Mouse (Mus musculus) forebrain, embryonic 10.5 days (tissue): ENCODE results near the gene Wnt11. TPM values are rescaled to one million over a fixed set of nuclear protein-coding genes. Genes with fewer than 3 reads are reported as not detected.

Experiments used
- DNase-seq: peaks from one replicate; pipeline ENCODE4 v3.0.0-alpha.2; 2017; ENCODE audit warnings: low spot score; ENCODE audit errors: extremely low spot score
- H3K27ac ChIP-seq: fragments of 300-500 bp; sonication (generic); 2 replicates; pipeline ENCODE4 v1.5.1; 2016; ENCODE audit warnings: mild to moderate bottlenecking
- H3K27me3 ChIP-seq: fragments of 300-500 bp; sonication (generic); 2 replicates; pipeline ENCODE4 v1.6.1; 2016; ENCODE audit warnings: mild to moderate bottlenecking; ENCODE audit not compliant: poor library complexity, severe bottlenecking
- H3K36me3 ChIP-seq: fragments of 300-500 bp; sonication (generic); replicated peaks from 2 replicates; pipeline ENCODE4 v1.6.1; 2016; ENCODE audit warnings: mild to moderate bottlenecking, moderate library complexity
- H3K4me1 ChIP-seq: fragments of 300-500 bp; sonication (generic); 2 replicates; pipeline ENCODE4 v1.6.1; 2016
- H3K4me3 ChIP-seq: fragments of 300-500 bp; sonication (generic); 2 replicates; pipeline ENCODE4 v1.5.1; 2016; ENCODE audit warnings: mild to moderate bottlenecking, moderate library complexity
- H3K9me3 ChIP-seq: fragments of 300-500 bp; sonication (generic); 2 replicates; pipeline ENCODE4 v1.6.1; 2016; ENCODE audit warnings: mild to moderate bottlenecking, moderate library complexity
- WGBS: fragments of 180-500 bp; shearing (Covaris S2); methylation state at CpG from one replicate; pipeline ENCODE4 v1.1.7; 2016; 5-methylcytosine and 5-hydroxymethylcytosine counted together
- polyA plus RNA-seq: library from polyadenylated mRNA; unstranded; fragments of >200 nt; fragmentation: Nextera tagmentation; extraction: Ambion mirVana; gene quantifications from 2 replicates; pipeline ENCODE4 v1.2.1, GENCODE M21; 2016

Gene Wnt11
- polyA plus RNA-seq, 1 experiment from 2014 or later: 0.17 TPM

DNA sequence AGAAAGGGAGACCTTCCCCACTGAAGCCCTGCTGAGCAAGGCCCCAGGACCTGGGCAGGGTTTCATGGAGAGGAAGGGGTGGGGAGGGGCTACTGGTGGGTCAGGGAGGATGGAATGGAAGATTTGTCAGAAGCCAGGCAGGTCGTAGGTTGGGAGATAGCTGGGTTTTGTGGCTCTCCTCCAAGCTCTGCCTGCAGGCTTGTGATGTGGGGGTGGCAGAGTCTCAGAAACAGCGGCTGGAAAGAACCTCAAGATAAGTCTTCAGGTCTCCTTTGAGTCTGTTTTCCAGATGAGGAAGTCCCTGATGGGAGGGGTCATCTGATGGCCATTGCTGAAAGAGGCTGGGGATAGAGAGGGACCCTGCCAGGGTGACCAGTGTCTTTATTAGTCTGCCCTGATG is 20.5 kb downstream of the Wnt11 start:
- H3K4me3 ChIP-seq: no peak overlapping the region
- H3K9me3 ChIP-seq: no peaks in the 10 kb centered on the region
- DNase-seq: no peak
- WGBS: 72% methylated on average over 2 of the region's 2 CpGs
- 0 out of 2 replicates have a peak, but pooled peaks cover 6% of the 10 kb centered on the region for H3K27me3 ChIP-seq
- no peaks in the 10 kb centered on the region for H3K36me3 ChIP-seq
- H3K4me1 ChIP-seq: peaks cover 27% of the 10 kb centered on the region
- H3K27ac ChIP-seq: no peak overlapping the region

DNA sequence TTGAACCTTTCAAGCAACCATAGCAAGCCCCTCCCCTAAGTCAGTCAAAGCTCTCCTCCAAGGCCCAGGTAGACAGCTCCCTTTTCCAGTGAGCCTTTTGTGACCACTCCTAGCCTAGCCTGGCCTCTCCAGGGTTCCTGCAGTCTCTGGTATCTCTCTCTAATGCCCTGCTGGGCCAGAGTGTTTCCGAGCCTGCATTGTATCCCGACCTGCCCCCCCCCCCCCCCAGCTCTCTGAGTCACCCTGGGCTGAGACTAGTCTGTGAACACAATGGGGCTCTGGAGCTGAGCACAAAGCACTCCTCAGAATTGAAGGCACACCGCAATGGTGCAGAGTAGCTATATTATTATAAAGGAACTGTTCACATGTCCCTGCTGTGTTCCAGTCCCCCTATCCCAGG is 21.2 kb downstream of the Wnt11 start:
- no peak for DNase-seq
- peak overlapping the region; percentile 22; the same call in 1 of the 2 replicates for H3K27ac ChIP-seq
- H3K36me3 ChIP-seq: no peaks in the 10 kb centered on the region
- H3K27me3 ChIP-seq: no peaks in the 10 kb centered on the region
- H3K4me3 ChIP-seq: no peak overlapping the region
- H3K4me1 ChIP-seq: peaks cover 27% of the 10 kb centered on the region
- 26% methylated on average over 3 of the region's 3 CpGs for WGBS
- H3K9me3 ChIP-seq: no peaks in the 10 kb centered on the region

DNA sequence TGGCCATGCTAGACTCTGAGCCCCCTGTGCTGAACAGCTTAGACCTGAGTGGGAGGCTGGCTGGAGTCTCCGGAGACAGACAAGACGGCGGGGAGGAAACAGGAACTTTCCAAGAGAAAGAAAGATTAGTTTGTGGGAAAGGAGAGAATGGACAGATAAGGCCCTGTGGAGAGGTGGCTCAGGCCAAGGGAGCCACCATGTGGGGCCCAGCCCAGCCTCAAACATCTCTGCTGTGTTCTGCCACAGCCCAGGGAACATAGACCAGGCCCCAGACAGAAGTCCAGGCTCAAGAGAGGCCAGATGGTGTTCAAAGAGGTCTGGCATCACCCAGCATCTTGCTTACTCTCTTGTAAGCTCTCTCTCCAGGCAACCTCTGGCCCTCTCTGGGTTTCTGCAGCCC is 22.2 kb downstream of the Wnt11 start:
- Histone ChIP-seq H3K36me3 (no peaks in the 10 kb centered on the region), H3K9me3 (no peaks in the 10 kb centered on the region), H3K27ac (0 out of 2 replicates have a peak overlapping the region, but pooled peaks have one; percentile 8), H3K4me3 (no peak overlapping the region), H3K27me3 (no peaks in the 10 kb centered on the region), H3K4me1 (peaks cover 21% of the 10 kb centered on the region)
- DNase-seq: no peak
- 74% methylated on average over 3 of the region's 3 CpGs for WGBS

DNA sequence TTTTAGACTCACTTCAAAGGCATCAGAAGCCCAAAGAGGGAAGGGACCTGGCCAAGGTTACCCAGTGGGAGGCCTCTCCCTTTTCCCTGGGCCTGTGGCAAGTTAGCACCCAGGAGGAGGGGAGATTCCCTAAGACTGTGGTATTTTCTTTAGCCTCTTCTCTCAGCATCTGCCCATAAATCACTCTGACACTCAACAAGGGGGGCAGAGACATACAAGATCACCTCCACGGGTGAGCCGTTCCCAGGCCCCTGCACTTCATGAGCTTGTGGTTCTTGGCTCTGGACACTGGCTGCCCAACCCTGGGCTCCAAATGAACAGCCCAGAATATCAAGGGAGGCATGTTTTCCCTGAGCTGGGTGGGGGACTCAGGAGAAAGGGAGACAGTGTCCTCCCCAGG is 26.1 kb downstream of the Wnt11 start:
- Histone ChIP-seq H3K4me3 (no peak overlapping the region), H3K36me3 (no peaks in the 10 kb centered on the region), H3K9me3 (no peaks in the 10 kb centered on the region), H3K4me1 (peaks cover 18% of the 10 kb centered on the region), H3K27me3 (0 out of 2 replicates have a peak, but pooled peaks cover 8% of the 10 kb centered on the region), H3K27ac (no peak overlapping the region)
- no peak for DNase-seq
- 84% methylated on average over 2 of the region's 2 CpGs for WGBS

DNA sequence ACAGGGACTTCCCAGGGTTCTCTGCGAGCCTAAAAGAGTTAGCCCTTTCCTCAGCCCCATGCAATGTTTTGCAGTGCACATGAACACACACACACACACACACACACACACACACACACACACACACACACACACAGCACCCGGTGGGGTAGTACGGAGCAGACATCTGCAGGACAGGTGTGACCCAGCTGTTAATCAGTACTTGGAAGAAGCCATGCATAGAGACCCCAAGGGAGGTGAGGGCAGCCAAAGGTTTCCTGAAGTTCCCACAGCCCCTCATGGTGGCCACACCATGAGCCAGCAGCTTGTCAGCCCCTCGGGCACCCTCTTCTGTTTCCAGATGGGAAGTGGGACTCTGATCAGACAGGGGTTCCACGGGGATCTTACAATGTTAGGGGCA is 28.1 kb downstream of the Wnt11 start:
- Histone ChIP-seq H3K9me3 (no peaks in the 10 kb centered on the region), H3K27me3 (peaks cover 20% of the 10 kb centered on the region), H3K27ac (0 out of 2 replicates have a peak overlapping the region, but pooled peaks have one; percentile 11), H3K36me3 (no peaks in the 10 kb centered on the region), H3K4me1 (peaks cover 20% of the 10 kb centered on the region), H3K4me3 (no peak overlapping the region)
- 79% methylated on average over 5 of the region's 5 CpGs for WGBS
- DNase-seq: no peak

DNA sequence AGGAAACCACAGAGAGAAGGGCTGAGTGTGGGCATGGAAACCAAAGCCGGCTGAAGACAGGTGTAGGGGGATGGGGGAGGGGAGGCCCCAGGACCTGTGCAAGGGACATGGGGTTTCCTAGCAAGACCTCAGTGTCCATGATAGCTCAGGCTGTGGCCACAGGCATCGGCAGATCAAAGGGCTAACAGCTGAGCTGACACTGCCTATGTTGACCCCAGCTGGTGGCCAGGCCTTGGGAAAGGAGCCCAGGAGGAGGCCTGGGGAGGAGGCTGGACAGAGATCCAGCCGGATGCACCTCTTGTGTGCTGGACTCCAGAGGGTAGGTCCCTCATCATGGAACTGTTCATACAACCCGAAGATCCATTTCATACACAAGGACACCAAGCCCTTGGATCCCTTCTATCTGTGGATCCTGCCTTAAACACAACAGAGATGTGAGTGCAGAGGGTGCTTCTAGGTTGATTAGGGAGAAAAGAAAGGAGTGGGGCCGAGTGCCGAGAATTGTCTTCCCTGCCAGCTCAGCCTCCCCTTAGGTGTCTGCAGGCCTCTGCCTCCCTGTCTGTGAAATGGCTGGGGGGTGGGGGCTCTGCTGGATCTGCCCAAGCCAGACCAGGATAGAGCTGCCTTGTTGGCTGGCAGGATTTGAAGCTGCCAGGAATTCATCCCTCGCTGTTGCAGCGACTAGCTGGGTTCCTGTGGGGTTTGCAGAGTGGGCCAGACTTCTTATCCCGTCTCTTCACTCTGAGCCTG is 29.2 kb downstream of the Wnt11 start:
- DNase-seq: no peak
- Histone ChIP-seq H3K9me3 (no peaks in the 10 kb centered on the region), H3K4me1 (peaks cover 29% of the 10 kb centered on the region), H3K4me3 (no peak overlapping the region), H3K27ac (peak overlapping the region; percentile 11; the same call in 1 of the 2 replicates), H3K36me3 (no peaks in the 10 kb centered on the region), H3K27me3 (peaks cover 31% of the 10 kb centered on the region)
- 44% methylated on average over 9 of the region's 9 CpGs for WGBS

DNA sequence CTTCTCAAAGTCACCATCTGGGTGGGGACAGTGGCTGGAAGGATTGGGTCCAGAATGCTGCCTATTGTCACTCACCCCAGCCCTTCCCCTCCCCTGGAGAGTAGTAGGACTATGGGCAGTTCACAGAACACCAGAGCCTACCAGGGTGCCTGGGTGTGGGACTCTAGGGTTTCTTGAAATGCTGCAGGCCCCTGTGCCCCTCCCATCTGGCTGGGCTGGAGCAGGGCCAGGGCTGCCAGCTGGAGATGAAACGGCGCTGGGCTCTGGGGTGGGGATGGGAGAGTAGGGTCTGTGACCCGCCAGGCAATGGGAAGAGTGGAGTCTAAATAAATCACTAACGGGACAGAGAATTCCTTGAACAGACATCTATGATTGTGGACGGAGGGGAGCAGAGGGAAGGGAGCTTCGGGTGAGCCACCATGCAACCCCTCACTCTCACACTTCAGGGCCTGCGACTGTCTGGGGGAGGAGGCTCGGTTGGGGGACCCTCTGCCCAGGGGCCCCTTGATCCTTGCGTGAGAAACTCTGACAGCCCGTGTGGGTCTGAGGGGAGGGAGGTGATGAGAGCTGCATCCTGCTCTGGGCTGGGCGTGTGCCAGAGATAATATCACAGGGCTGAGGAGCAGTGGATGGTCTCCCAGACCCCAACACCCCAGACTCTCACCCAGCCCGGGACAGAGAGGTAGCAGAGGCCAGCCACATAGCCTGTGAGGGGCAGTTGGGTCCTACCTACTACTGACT is 32.3 kb downstream of the Wnt11 start:
- Histone ChIP-seq H3K4me1 (peaks cover 48% of the 10 kb centered on the region), H3K4me3 (no peak overlapping the region), H3K9me3 (no peaks in the 10 kb centered on the region), H3K27me3 (peaks cover 60% of the 10 kb centered on the region), H3K36me3 (no peaks in the 10 kb centered on the region), H3K27ac (no peak overlapping the region)
- no peak for DNase-seq
- 53% methylated on average over 12 of the region's 12 CpGs for WGBS

DNA sequence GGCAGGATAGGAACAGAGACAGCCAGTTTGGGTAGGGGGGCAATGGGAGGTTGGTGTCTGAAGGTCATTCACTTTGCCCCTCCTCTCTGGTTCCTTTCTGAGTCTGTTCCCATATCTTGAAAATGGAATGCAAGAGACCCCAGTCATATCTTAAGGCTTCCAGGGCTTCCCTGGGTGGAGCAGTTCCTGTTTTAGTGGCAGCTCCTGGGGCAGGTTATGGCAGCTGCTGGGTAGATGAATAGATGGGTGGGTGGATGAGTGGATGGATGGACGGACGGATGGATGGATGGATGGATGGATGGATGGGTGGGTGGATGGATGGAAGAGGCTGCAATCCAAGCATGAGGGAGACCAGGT is 32.9 kb downstream of the Wnt11 start:
- no peak for DNase-seq
- H3K4me3 ChIP-seq: no peak overlapping the region
- 85% methylated on average over 2 of the region's 2 CpGs for WGBS
- H3K9me3 ChIP-seq: no peaks in the 10 kb centered on the region
- no peaks in the 10 kb centered on the region for H3K36me3 ChIP-seq
- peaks cover 66% of the 10 kb centered on the region for H3K27me3 ChIP-seq
- peaks cover 48% of the 10 kb centered on the region for H3K4me1 ChIP-seq
- no peak overlapping the region for H3K27ac ChIP-seq

DNA sequence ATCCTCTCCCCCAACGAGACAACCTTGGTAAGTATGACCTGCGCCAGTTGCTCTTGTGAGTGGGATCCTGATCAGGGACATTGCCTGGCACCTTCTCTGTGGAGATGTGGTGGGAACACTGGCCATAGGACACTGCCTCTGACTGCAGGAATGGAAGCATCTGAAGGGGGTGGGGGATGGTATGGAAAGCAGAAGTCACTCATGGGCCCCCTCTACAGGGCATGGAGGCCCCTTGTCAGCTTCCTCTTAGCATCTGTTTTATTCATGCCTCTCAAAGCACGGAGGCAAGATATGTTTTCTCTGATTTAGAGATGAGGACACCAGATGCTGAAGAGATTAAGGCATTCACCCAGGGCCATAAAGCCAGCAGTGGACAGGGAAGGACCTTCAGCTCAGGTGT is 34.2 kb downstream of the Wnt11 start:
- no peak for DNase-seq
- H3K9me3 ChIP-seq: no peaks in the 10 kb centered on the region
- peaks cover 69% of the 10 kb centered on the region for H3K27me3 ChIP-seq
- WGBS: 56% methylated on average over 3 of the region's 3 CpGs
- H3K4me1 ChIP-seq: peaks cover 43% of the 10 kb centered on the region
- H3K4me3 ChIP-seq: no peak overlapping the region
- H3K36me3 ChIP-seq: no peaks in the 10 kb centered on the region
- peak overlapping the region; percentile 21; the same call in 1 of the 2 replicates for H3K27ac ChIP-seq

DNA sequence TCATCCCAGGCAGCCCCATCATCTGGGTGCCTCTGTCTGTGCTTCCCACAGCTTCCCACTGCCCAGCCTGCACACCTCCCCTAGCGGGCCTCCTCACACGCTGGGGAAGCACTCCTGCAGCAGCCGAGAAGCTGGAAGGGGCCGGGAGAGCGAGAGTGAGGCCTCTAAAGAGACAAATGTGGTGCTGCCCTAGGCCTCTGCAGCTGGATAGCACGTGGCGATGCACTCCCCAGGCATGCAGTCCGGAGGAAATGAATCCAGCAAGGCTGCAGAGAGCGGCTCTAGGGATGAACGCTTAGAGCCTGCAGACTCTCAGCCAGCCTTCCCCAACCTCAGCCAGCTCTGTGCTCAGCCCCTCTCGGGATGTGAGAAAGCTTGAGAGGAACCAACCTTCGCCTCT is 35.9 kb downstream of the Wnt11 start:
- Histone ChIP-seq H3K4me3 (no peak overlapping the region), H3K27ac (peak overlapping the region; percentile 64), H3K4me1 (peaks cover 45% of the 10 kb centered on the region), H3K36me3 (no peaks in the 10 kb centered on the region), H3K27me3 (peaks cover 79% of the 10 kb centered on the region), H3K9me3 (no peaks in the 10 kb centered on the region)
- WGBS: 28% methylated on average over 12 of the region's 12 CpGs
- peak; percentile 33 for DNase-seq

DNA sequence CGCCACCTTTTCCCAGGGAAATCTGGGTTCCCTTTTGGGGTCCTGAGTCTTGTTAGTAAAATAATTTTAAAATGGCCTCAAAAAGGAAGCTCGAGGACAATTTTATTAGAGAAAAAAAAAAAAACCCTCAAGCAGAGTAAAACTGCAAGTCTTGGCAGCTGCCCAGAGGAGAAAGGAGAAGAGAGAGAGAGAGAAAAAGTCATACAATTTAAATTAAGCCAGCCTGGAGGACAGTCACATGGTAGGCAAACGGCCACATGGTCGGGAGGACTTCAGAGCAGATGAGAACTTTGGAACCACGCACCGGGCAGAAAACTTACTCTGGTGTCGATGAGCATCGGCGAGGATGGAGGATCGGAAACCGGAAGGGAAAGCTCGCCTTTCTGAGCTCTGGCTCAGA is 37.0 kb downstream of the Wnt11 start:
- H3K4me1 ChIP-seq: peaks cover 56% of the 10 kb centered on the region

DNA sequence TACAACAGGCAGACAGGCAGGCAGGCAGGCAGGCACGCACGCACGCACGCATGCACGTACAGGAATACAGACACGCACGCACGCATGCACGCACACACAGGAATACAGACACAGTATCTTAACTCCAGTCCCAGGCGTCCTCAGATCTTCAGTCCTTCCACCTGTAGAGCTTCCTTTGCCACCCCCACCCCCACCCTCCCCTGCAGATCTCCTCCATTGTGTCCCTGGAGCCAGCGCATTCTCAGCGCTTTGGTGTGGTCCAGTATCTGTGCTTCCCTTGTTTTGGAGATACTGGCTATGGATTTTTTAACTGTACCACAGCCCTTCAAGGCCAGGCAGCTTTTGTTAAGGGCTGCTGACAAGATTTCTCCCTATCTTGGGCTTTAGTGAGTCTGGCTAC is 38.4 kb downstream of the Wnt11 start:
- 76% methylated on average over 12 of the region's 12 CpGs for WGBS
- Histone ChIP-seq H3K4me1 (peaks cover 56% of the 10 kb centered on the region), H3K36me3 (no peaks in the 10 kb centered on the region), H3K27ac (no peak overlapping the region), H3K9me3 (no peaks in the 10 kb centered on the region), H3K4me3 (no peak overlapping the region), H3K27me3 (peaks cover 76% of the 10 kb centered on the region)
- no peak for DNase-seq

More for the DNA sequence above, 37.0 kb downstream of the Wnt11 start:
- Histone ChIP-seq H3K36me3 (no peaks in the 10 kb centered on the region), H3K4me3 (no peak overlapping the region), H3K27ac (no peak overlapping the region), H3K27me3 (peaks cover 83% of the 10 kb centered on the region), H3K9me3 (no peaks in the 10 kb centered on the region)
- no peak for DNase-seq
- 87% methylated on average over 12 of the region's 12 CpGs for WGBS

DNA sequence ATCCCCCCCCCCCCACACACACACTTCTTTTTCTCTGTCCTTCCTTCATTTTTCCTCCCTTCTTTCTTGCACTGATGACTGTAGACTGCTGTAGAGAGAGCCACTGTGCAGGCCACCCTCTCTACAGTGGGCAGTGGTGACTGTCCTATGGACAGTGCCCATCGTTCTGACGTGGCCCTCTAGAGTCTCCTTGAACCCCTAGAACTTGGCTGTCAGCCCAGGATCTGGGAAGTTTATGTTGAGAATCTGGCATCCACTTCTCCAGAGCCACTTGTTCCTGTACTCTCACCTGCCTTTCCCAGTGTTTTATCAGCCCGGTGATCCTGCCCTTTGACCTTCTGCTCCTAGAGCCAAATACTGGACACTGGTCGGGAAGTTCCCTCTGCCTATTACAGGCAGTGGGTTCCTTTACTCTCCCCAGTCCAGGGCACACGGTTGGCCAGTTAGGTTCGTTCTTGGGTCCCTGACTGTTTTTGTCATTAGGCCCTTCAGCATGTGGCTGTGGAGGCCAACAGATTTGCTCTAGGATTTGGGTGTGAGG is 39.6 kb downstream of the Wnt11 start:
- Histone ChIP-seq H3K27me3 (peaks cover 65% of the 10 kb centered on the region), H3K4me3 (no peak overlapping the region), H3K4me1 (peaks cover 50% of the 10 kb centered on the region), H3K36me3 (no peaks in the 10 kb centered on the region), H3K9me3 (no peaks in the 10 kb centered on the region), H3K27ac (no peak overlapping the region)
- no peak for DNase-seq
- WGBS: 72% methylated on average over 6 of the region's 6 CpGs
